Mouse (Mus musculus): ENCODE measurements around the gene Alad. TPM values are rescaled to one million over a fixed set of nuclear protein-coding genes. Genes with fewer than 3 reads are reported as not detected.

Alad gene
- 10 to 100 TPM; 24.5 to 26.3 TPM for total RNA-seq (2021)
- long read RNA-seq, experiment 1, transcript Alad-201 (12 exons, 1,206 nt), result major isoform, 54 of 54 reads
- long read RNA-seq, experiment 1, partial matches to known transcripts, result 0 of 54 reads
- long read RNA-seq, experiment 1, other reads (novel, unspliced or antisense), result 0 of 54 reads
- long read RNA-seq, experiment 2, transcript Alad-201 (12 exons, 1,206 nt), result major isoform, 62 of 72 reads
- long read RNA-seq, experiment 2, partial matches to known transcripts, result 7 of 72 reads
- long read RNA-seq, experiment 2, other reads (novel, unspliced or antisense), result 2 of 72 reads

DNA sequence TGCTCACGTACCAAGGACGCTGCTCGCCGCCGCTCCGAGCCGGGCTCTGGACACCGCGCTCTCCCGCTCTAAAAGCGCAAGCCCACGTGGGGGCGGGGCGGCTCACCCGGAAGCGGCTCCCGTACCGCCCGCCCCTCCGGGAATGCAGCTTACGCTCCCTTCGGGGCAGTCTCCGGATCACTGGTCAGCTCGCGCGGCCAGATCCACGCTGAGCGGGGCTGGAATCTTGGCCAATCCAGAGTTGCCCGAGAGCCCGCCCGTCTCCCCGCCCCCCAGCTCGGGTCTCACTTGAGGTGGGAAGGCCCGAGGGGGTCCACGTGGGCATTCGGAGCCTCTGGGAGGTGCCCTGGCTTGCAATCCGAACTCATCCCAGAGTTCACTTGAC, at the start of gene Alad:
Alad (minus strand) TSS at position 70 of the 385 bp plus-strand sequence.
- intact Hi-C loops (cut with DNase I), result no loop called here
- peak; percentile 80 to 84 for DNase-seq

DNA sequence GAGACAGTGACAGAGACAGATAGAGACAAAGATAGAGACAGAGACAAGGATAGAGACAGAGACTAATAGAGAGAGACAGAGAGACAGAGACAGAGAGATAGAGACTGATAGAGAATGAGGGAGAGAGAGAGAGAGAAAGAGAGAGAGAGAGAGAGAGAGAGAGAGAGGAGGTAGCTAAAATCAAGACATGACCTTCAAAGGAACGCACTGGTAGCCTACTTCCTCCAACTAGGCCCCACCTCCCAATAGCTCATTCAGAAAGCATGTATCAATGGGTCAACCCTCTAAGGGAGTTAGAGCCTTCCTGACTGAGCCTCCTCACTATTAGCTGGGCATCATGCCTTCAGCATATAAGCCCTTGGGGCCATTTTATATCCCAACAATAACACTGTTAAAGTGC, 48.6 kb upstream of the Alad start:
- intact Hi-C loops (cut with DNase I), result no loop called here
- no peak for DNase-seq

DNA sequence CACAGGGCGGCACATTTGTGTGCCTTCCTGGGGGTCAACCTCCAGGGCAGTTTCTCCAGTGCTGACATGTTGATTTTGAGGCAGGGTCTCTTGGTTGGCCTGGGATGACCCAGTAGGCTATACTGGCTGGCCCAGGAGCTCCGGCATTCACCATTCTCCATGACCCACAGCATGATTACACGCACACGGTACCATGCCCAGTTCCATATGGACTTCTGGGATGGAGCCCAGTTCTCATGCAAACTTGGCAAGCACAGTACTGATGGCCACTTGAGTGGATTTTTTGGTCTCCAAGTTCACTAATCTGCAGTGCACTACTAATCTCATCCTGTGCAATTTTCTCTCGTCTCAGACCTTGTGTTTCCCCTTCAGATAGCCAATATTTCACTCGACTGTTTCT, 48.0 kb upstream of the Alad start:
- no peak for DNase-seq
- intact Hi-C loops (cut with DNase I), result no loop called here

DNA sequence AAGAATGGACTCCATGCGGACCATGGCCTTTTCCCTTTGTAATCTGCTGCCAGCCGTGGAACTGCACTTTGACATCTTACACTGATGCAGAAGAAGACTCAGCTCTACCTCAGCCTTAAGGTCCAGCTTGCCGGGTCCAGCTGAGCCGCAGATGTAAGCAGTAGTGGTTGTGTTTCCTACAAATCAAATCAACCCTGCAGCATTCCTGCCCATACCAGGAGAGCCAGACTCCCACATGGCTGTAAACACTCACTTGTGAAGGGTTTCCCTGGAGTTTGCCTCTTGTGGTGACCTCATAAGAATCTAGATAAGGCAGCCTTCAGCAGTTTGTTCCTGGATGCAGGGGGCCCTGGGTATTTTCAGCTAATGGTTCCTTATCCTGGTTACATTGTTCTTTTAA, 46.8 kb upstream of the Alad start:
- no peak for DNase-seq
- intact Hi-C loops (cut with DNase I), result no loop called here

DNA sequence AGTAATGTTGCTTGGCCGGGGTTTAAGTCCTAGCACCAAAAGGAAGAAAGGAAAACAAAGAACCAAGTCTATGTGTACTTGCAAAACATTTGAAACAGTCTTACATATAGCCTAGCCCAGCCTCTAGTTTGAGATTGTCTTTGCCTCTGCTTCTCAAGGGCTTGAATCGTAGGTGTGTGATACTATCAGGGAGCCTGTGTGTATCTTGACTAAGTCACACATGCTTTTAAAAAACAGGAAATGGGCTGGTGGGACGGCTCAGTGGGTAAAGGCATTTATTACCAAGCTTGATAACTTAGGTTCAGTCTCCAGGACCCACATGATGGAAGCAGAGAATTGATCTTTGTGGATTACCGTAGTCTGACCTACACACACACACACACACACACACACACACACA, 42.3 kb upstream of the Alad start:
- intact Hi-C loops (cut with DNase I), result no loop called here
- DNase-seq, result no peak

DNA sequence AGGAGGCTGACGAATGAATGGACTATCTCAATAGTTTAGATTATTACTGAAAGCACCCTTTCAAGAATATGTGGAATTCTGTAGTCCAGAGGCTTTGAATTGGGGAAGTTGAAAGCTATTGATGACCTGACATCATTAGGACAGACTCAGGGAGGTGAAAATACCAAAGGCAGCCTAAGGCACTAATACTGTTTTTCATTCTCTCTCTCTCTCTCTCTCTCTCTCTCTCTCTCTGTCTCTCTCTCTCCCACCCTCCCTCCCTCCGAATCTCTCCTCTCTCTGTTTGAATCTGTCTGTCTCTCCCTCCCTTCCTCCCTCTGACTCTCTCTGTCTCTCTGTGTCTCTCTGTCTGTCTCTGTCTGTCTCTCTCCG, 41.9 kb upstream of the Alad start:
- intact Hi-C loops (cut with DNase I), result loop anchor here (1.0 to 2.0 kb wide), 2 partner anchors 135 to 203 kb away; no protein-coding TSS in a partner anchor
- no peak for DNase-seq

DNA sequence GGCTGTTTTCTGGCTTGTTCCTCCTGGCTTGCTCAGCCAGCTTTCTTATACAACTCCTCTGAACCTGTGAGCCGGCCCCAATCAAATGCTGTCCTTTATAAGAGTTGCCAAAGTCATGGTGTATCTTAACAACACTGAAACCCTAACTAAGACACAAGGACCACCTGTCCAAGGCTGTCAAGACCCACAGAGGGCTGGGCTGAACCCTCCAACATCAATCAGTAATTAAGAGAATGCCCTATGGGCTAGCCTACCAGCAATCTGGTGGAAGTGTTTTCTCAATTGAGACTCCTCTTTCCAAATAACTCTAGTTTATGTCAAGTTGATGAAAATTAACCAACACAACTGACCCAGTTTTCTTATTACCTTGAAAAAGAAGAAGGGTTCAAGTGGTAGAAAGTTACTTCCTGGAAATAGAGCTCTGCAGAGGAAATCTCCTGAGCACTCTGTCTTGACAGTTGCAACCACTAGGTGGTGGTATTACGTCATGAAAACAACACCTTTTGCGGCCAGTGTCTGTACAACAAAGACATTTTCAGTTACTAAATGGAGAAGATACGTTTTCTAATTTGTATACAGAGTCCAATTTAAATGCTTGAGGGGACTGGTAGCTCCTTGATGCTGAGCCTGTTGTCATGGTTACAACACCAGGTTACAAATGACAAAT, 41.4 kb upstream of the Alad start:
- peak in 1 of 2 experiments; percentile 61 for DNase-seq
- intact Hi-C loops (cut with DNase I), result loop anchor here (1.0 to 2.0 kb wide), 2 partner anchors 135 to 204 kb away; no protein-coding TSS in a partner anchor

DNA sequence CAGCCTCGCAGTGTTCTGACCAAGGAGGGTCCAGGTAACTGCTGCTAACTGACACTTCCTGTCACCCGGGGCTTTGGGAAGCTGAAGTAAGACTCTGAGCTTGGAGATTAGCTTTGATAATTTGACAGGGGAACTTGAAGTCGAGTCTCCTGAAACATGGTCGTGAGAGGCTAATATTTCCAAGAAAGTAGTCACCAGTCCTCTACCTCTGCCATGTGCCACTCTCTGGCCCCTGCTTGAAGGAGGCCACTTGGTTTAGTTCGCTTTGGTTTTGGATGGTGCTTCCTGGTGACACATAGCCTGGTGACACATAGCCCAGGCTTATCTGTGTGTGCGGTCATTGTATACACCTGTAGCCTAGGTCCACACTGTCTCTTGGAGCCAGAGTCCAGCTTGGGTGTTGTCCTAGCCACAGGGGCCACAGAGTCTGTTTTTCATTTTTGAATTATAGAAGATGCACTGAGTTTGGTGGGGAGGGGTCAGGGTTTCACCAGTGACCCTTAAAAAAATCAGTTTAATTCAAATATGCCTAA, 40.1 kb upstream of the Alad start, which contains the start of gene Rgs3:
Rgs3 (plus strand) TSS at position 51 of the 533 bp plus-strand sequence.
- DNase-seq, result no peak
- intact Hi-C loops (cut with DNase I), result loop anchor here (2.0 kb wide), 1 partner anchor 205 kb away; no protein-coding TSS in a partner anchor

DNA sequence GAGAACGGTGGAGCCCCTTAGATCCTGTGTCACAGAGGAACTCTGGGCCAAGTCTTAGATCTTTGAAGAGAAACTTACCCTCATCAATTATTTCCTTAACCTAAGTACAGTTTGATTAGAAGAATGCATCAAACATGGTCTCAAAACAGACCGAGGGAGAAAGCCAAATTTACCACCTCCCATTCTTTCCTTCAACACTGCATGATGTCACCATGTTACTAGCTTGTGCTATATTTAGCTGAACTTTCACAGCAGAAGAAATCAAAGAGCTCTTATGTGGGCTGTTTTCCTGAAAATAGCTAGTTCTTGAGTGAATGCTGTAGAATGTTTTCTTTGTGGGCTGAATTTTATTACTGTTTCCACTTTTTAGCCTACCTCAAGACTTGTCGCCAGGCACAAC, 37.7 kb upstream of the Alad start:
- no peak for DNase-seq
- intact Hi-C loops (cut with DNase I), result no loop called here

DNA sequence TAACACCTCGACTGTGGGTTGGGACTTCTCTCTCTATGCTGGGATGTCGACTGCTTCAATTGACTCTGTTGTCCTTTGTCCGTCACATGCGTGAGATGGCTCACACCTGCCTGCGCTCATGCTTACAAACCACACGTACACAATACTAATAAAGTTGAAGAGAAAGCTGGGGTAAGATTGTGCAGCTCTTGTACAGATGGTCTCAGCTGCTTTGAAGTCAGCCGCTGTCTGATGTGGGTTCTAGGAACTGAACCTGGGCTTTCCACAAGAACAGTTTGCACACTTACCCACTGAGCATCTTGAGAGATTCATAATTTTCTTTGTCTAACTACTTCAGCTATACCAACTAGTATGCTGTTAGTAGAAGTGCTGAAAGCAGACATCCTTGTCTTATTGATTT, 32.2 kb upstream of the Alad start:
- intact Hi-C loops (cut with DNase I), result no loop called here
- no peak for DNase-seq

DNA sequence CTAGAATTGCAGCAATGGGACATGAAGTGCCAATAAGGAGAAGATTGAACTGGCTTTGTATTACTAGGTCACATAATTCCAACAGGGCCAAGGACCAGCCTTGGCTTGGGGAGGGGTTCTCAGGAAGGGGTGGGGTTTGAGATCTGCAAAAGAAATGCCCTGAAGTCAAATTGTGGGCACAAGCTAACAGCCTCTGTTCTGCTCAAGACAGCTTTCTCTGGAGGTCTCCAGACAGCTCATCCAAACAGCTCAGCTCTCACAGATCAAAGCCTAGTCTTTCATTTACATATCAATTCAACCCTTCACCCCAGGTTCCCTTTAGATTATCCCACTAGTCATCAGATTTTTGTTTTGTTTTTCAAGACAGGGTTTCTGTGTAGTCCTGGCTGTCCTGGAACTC, 25.1 kb upstream of the Alad start:
- DNase-seq, result no peak
- intact Hi-C loops (cut with DNase I), result no loop called here

DNA sequence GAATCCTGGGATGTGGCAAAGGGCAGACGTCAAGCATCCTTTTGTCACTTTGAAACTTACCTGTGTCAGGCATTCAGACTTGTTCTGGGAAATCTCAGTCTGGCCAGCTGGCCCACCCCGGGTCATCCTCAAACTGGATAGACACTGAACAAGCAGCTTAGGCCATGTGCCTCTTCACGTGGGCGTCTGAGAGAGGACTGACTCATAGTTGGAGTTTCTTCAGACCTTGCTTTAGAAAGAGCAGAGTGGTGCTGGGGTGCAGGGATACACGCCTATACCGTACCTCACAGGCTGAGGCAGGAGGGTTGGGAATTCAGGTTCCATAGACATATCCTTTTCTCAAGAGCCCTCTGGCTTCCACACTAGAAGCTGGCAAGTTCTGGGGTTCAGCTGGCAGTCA, 24.1 kb upstream of the Alad start:
- intact Hi-C loops (cut with DNase I), result no loop called here
- no peak for DNase-seq

DNA sequence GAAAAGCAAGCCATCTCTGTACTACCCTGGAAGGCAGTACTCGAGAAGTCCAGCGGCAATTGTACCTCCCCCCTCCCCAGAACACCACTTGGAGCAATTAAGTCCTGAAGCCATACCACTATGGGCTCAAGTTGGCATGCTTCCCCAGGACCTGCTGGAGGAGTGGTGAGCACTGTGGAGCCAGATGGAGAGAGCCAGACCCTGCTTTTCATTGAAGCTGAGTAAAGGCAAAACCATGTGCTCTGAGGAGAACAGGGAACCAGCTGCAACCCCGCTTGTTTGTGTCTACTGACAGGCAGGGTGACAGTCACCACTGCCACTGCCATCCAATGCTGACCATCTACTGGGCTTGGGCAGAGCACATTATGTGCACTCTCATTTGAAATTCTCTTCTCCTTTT, 22.1 kb upstream of the Alad start:
- no peak for DNase-seq
- intact Hi-C loops (cut with DNase I), result no loop called here

DNA sequence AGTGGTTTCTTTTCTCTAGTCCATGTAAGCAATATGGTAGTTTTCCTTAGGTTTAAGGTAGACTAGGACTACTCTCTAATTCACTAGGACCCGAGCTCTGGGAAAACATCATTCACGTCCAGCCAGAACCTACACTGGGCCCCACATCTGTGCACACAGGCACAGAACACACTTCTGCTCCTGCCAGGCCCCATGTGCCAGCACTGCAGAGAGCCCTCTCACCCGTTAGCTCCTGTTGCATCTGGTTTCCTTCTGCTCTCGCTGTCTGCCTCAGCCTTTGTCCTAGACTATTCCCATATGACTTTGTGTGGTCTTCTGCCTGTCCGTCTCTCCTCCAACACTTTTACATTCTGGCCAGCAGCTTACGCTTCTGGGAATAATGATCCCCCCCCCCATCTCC, 14.0 kb upstream of the Alad start:
- DNase-seq, result no peak
- intact Hi-C loops (cut with DNase I), result no loop called here

DNA sequence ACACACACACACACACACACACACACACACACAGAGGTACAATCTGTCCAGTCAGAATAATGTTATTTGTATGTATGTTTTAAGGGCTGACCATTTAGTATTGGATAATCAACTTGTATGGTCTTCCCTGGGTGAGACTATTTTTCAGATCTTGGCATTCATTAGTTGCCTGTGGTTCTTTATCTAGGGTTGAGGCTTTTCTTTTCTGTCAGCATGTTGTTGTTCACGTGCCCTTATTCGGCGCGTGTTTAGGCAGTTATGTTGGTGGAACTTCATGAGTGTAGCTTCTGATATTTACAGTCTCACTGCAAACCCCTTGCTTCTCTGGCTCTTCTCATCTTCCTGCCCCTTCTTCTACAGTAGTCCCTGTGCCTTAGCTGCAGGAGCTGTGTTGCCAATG, 7.9 kb upstream of the Alad start:
- intact Hi-C loops (cut with DNase I), result no loop called here
- DNase-seq, result no peak

DNA sequence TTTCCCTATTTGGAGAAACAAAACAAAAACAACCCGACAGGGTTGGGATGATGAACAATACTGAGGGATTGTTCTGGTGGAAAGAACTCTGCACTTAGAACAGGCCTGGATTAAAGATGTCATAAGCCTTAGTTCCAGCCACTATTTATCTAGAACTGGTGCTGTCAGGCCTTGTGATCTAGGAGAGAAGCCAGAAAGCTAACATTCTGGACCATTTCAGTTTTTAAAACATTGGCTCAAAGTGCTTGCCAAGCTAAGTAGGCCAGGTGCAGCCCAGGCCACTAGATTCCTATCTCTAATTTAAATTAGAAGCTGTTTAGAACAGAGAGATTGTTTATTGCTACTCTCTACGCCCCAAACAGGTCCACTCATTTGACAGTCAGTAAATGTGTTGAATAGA, 6.5 kb upstream of the Alad start:
- intact Hi-C loops (cut with DNase I), result no loop called here
- no peak for DNase-seq

DNA sequence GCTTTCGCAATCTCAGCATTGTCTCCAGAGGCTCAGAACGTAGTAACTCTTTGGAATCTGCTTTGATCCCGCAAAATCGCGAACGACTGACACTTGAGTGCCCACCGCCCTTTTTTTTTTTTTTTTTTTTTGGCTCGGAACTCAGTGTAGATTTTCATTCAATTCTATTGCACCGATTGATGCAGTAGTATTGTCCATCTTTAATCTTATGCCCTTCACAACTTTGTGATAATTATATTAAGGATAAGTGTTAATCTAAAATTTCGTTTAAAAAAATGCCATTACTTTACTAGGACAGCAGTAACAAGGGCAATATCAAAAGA, 5.7 kb upstream of the Alad start:
- no peak for DNase-seq
- intact Hi-C loops (cut with DNase I), result no loop called here

DNA sequence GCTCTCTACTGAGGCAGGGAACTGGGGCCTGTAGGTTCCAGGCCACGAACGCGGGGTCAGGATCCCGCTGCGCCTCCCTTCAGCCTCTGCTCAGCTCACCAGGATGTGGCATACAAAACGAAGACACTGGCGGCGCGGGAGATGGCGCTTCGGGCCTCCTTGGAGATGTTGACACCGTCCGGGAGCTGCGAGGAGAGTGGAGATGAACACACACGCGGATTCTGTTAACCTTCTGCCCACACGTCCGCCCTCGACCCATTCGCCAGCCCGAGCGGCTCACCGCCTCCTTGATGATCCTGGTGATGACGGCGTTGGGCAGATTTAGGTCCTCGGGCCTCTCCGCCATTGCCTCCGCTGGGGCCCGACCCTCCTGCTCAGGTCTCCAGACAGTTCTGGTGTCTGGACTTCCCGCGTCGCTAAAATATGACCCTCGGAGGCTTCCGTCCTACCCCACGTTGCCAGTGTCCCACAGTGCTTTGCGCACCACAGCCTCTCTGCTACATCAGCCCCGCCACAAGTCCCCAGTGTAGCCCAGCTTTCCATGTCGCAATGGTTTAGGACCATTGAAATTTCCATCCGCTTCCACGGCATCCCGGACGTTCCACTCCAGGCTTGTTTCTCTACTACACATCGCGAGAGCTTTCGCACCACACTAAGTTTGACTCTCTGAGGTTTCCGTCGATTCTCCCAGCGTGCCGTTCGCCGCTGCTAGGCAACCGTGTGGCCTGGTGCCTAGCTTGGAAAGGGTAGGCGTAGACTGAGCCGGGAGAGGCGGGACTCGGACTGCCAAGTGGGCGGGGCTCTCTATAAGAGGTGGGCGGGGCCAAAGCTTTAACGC, 5.2 kb upstream of the Alad start, which contains the start of the genes Pole3 and 4933430I17Rik:
Pole3 (minus strand) TSS at position 418 of the 838 bp plus-strand sequence.
4933430I17Rik (plus strand) TSS at position 719 of the 838 bp plus-strand sequence.
- peak; percentile 98 to 99 for DNase-seq
- intact Hi-C loops (cut with DNase I), result no loop called here

DNA sequence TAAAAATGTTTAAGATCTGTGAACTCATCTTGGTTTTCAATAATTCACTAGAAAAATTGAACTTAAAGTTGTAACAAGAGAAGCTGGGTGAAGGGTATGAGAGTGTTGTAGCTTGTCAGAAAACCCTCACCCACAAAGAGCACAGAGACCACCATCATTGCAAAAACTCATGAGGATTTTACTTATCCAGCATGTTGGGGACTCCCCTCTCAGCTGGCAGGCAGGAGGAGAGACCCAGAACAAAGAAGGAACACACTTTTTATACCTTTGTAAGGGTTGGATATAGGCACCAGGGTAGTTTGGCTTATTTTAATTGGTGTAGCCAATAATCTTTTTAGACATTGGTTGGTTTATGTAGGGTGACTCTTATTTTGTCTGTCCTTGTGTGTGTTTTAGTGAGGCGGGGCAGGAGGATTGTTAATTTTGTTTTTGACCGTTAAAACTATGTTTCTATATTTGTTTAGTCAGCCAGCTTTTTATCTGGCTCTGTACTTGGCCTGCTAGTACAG, 1.2 kb upstream of the Alad start:
- DNase-seq, result no peak
- intact Hi-C loops (cut with DNase I), result no loop called here

DNA sequence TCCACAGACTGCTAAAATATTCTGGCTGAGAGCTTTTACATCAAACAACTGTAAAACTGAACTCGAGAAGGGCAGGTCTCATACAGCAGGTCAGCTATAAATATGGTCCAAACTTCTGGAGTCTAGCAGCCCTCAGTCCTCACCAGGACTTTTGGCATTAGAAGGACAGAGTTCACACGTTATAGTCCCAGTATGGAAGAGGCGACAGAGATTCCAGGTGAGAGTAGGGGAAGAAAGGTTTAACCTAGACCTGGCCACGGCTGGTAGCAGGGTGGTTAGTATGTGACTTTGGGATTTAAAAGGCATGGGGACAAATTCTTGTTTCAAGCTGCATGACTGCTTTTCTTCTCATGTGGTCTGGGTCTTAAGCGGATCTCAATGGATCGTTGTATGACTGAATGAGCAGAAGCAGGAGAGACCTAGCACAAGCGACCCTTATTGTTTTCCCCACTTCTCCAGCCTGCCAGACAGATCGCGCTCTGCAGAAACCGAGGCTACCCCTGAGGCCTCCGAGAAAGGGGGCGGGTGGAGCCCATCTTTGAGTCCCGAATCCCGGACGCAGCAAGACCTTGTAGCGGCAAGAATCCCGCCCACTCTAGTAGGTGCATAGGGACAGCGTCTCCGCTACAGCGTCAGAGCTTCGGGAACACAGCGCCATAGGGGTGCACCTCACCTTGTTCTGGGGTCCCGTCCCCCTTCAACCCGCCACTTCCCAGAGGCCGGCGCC, 433 bp downstream of the Alad start:
- no peak for DNase-seq
- intact Hi-C loops (cut with DNase I), result no loop called here

Measured in gastrocnemius, postnatal 36 days (tissue).